Mouse (Mus musculus): Measurements from ENCODE around the gene Cdhr3. TPM values are rescaled to one million over a fixed set of nuclear protein-coding genes. Genes with fewer than 3 reads are reported as not detected.

Cdhr3 gene
- 0.17 TPM in 1 of 2 replicates, not detected in the other for polyA plus RNA-seq (2014; fragmentation: Nextera tagmentation; extraction: Ambion mirVana)

DNA sequence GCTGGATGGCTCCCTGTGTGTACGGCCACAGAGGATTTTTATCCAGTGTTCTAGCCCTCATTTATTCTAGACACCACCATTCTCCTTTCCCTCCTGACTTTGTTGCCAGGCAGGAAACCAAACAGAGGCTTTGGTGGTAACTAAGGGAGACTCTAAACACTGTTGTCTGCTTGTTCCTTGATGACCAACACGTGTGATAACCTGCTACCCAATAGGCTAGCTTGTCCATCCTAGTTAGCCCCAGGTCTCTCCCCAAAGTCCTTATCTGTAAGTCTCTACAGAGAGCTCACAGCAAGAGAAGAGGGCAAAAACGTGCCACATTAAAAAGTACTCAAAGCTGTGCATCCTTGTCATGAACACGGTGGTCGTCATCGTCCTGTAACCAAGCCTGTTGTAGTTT, at the start of gene Cdhr3:
Gene Cdhr3, minus strand, starts transcription at position 101 of the 400 bp plus-strand sequence.
- 75% methylated on average over 6 of the region's 6 CpGs for WGBS

DNA sequence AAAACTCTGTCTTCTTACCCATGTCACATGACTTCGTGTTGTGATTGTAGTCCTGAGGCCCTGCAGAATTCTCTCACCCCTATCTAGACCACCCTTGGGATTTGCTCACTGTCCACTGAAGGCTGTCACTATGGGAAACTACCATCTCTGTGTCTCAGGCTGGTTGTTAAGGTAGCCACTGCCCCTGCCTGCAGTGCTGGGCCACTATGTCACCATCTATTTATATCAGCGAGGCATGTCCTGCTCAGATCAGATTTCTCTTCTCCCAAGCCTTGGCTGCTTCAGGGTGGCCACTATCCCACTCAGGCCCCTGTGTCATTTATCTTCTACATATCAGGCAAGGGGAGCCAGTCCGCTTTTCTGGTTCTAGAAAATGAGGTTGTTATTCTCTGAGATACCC, 46.4 kb upstream of the Cdhr3 start:
- no peak overlapping the region for H3K4me2 ChIP-seq (ENCODE audit: low read depth)
- H3K9ac ChIP-seq (ENCODE audit: low read length): no peak overlapping the region
- ATAC-seq (ENCODE audit: insufficient read depth, low FRiP score, low TSS enrichment) (no peak), DNase-seq (ENCODE audit: low spot score) (no peak)
- no peak overlapping the region for H3K4me3 ChIP-seq (ENCODE audit: low read depth, low read length)
- H3K27me3 ChIP-seq (ENCODE audit: control insufficient read depth, insufficient read depth, low read length): no peaks in the 10 kb centered on the region
- no peaks in the 10 kb centered on the region for H3K4me1 ChIP-seq (ENCODE audit: control insufficient read depth, insufficient read depth, low read length)
- 77% methylated on average over 3 of the region's 3 CpGs for WGBS
- no peak overlapping the region for H3K27ac ChIP-seq (ENCODE audit: low read depth, low read length)
- H3K9me3 ChIP-seq (ENCODE audit: control insufficient read depth, low read length): no peaks in the 10 kb centered on the region
- H3K36me3 ChIP-seq (ENCODE audit: control insufficient read depth, insufficient read depth, low read length): no peaks in the 10 kb centered on the region

More for the DNA sequence above, at the start of gene Cdhr3:
- Histone ChIP-seq H3K4me2 (ENCODE audit: low read depth) (no peak within 1 kb of the TSS), H3K9ac (ENCODE audit: low read length) (no peak within 1 kb of the TSS), H3K36me3 (ENCODE audit: control insufficient read depth, insufficient read depth, low read length) (no peaks in the 10 kb centered on the region), H3K4me3 (ENCODE audit: low read depth, low read length) (no peak within 1 kb of the TSS), H3K27me3 (ENCODE audit: control insufficient read depth, insufficient read depth, low read length) (no peaks in the 10 kb centered on the region), H3K27ac (ENCODE audit: low read depth, low read length) (no peak within 1 kb of the TSS), H3K9me3 (ENCODE audit: control insufficient read depth, low read length) (no peaks in the 10 kb centered on the region), H3K4me1 (ENCODE audit: control insufficient read depth, insufficient read depth, low read length) (no peaks in the 10 kb centered on the region)
- no peak for ATAC-seq (ENCODE audit: insufficient read depth, low FRiP score, low TSS enrichment)
- no peak for DNase-seq (ENCODE audit: low spot score)

DNA sequence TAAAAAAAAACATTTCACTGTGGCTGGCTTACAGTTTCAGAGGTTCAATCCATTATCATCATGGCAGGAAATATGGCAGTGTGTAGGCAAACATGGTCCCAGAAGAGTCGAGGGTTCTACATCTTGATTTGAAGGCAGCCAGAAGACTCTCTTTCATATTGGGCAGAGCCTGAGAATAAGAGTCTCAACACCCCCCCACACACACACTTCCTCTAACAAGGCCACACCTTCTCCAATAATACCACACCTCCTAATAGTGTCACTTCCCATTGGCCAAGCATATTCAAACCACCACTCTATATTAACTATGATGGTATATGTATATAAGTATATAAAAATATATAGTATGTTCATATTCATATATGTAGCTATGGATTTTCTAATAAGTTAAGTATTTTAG, 45.2 kb upstream of the Cdhr3 start:
- 83% methylated on average over 1 of the region's 1 CpGs for WGBS
- H3K9ac ChIP-seq (ENCODE audit: low read length): no peak overlapping the region

DNA sequence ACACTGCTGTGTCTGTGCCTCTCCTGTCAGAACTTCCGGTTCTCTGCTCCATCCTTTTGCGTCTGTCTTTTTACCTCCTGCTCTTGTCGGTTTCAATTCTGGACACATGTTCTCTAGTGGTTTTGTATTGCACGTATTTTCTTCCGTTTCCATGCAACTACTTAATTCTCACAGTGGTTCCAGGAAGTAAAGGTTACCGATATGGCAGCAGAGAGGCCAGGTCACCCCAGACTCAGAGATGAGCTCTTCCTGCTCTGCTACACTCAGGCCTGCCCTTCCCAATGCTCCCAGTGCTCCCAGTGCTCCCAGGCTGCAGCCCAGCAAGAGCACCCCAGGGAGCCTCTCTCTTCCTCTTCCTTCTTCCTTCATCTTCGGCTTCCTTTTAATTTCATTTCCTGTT, 39.1 kb upstream of the Cdhr3 start:
- Histone ChIP-seq H3K9ac (ENCODE audit: low read length) (no peak overlapping the region), H3K4me2 (ENCODE audit: low read depth) (no peak overlapping the region), H3K4me1 (ENCODE audit: control insufficient read depth, insufficient read depth, low read length) (no peaks in the 10 kb centered on the region), H3K27me3 (ENCODE audit: control insufficient read depth, insufficient read depth, low read length) (no peaks in the 10 kb centered on the region), H3K9me3 (ENCODE audit: control insufficient read depth, low read length) (no peaks in the 10 kb centered on the region), H3K36me3 (ENCODE audit: control insufficient read depth, insufficient read depth, low read length) (no peaks in the 10 kb centered on the region), H3K27ac (ENCODE audit: low read depth, low read length) (no peak overlapping the region), H3K4me3 (ENCODE audit: low read depth, low read length) (no peak overlapping the region)
- WGBS: 80% methylated on average over 7 of the region's 7 CpGs
- DNase-seq (ENCODE audit: low spot score) (no peak), ATAC-seq (ENCODE audit: insufficient read depth, low FRiP score, low TSS enrichment) (no peak)

More for the DNA sequence above, 45.2 kb upstream of the Cdhr3 start:
- H3K9me3 ChIP-seq (ENCODE audit: control insufficient read depth, low read length): no peaks in the 10 kb centered on the region
- ATAC-seq (ENCODE audit: insufficient read depth, low FRiP score, low TSS enrichment): no peak
- no peak for DNase-seq (ENCODE audit: low spot score)
- H3K4me1 ChIP-seq (ENCODE audit: control insufficient read depth, insufficient read depth, low read length): no peaks in the 10 kb centered on the region
- no peaks in the 10 kb centered on the region for H3K36me3 ChIP-seq (ENCODE audit: control insufficient read depth, insufficient read depth, low read length)
- H3K4me3 ChIP-seq (ENCODE audit: low read depth, low read length): no peak overlapping the region
- H3K27me3 ChIP-seq (ENCODE audit: control insufficient read depth, insufficient read depth, low read length): no peaks in the 10 kb centered on the region
- no peak overlapping the region for H3K27ac ChIP-seq (ENCODE audit: low read depth, low read length)
- no peak overlapping the region for H3K4me2 ChIP-seq (ENCODE audit: low read depth)

DNA sequence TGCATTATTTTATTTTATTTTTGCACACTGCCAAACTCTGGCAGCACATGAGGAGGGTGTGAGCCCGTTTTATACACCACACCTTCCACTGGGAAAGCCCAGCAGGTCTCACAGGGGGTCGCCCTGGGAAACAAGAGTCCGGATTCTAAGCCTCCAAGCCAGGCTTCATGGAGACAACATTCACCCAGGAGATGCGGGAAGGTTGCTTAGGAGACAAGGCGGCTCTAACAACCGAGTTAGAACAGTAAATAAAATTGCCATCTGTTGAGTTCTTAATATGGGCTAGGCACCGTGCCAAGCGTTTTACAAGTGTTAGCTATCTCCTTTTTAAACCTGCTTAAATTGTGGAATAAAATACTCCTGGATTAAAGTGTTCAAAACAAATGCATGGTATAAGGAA, 37.7 kb upstream of the Cdhr3 start:
- no peak overlapping the region for H3K4me2 ChIP-seq (ENCODE audit: low read depth)
- no peak for DNase-seq (ENCODE audit: low spot score)
- 54% methylated on average over 8 of the region's 8 CpGs for WGBS
- H3K27me3 ChIP-seq (ENCODE audit: control insufficient read depth, insufficient read depth, low read length): no peaks in the 10 kb centered on the region
- H3K27ac ChIP-seq (ENCODE audit: low read depth, low read length): no peak overlapping the region
- H3K4me3 ChIP-seq (ENCODE audit: low read depth, low read length): no peak overlapping the region
- ATAC-seq (ENCODE audit: insufficient read depth, low FRiP score, low TSS enrichment): no peak
- no peaks in the 10 kb centered on the region for H3K36me3 ChIP-seq (ENCODE audit: control insufficient read depth, insufficient read depth, low read length)
- no peak overlapping the region for H3K9ac ChIP-seq (ENCODE audit: low read length)
- H3K9me3 ChIP-seq (ENCODE audit: control insufficient read depth, low read length): no peaks in the 10 kb centered on the region
- H3K4me1 ChIP-seq (ENCODE audit: control insufficient read depth, insufficient read depth, low read length): no peaks in the 10 kb centered on the region

DNA sequence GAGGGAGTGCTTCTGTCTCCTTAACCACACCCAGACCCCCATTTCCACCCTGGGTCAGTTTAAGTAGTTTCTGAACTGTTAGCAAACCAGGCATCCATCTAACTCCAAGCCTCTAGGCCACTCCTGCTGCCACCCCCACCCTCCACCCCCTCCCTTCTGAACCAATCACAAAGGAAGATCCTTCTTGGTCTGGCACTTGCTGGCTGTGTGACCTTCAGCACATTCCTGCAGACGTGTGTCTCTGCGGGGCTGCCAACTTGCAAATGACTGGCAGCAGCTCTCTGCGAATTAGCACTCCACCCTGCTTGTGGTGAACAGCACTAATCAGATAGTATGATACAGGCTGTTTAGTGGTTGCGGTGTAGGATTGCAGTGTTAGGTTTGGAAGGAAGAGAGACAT, 36.7 kb upstream of the Cdhr3 start:
- Histone ChIP-seq H3K27ac (ENCODE audit: low read depth, low read length) (no peak overlapping the region), H3K36me3 (ENCODE audit: control insufficient read depth, insufficient read depth, low read length) (no peaks in the 10 kb centered on the region), H3K4me1 (ENCODE audit: control insufficient read depth, insufficient read depth, low read length) (no peaks in the 10 kb centered on the region), H3K9ac (ENCODE audit: low read length) (no peak overlapping the region), H3K4me2 (ENCODE audit: low read depth) (no peak overlapping the region), H3K9me3 (ENCODE audit: control insufficient read depth, low read length) (no peaks in the 10 kb centered on the region), H3K27me3 (ENCODE audit: control insufficient read depth, insufficient read depth, low read length) (no peaks in the 10 kb centered on the region), H3K4me3 (ENCODE audit: low read depth, low read length) (no peak overlapping the region)
- 25% methylated on average over 4 of the region's 4 CpGs for WGBS
- DNase-seq (ENCODE audit: low spot score): no peak
- ATAC-seq (ENCODE audit: insufficient read depth, low FRiP score, low TSS enrichment): no peak

DNA sequence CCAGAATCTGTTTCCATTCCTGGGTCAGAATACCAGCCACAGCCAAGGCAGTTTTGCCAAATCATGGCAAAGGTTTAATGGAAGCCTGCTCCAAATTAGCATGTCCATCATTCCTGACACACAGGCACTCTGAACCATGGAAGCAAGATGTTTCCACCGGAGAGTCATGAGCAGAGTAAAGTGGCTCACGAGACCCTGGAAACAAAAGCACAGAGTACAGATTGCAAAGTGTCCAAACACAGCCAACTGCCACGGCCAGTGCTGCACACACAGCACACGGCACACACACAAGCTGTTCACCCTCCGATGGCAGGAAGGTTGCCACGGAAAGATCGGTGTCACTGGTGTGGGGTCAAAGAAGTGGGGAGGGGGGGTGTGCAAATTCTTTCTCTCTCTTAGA, 36.0 kb upstream of the Cdhr3 start:
- WGBS: 71% methylated on average over 7 of the region's 7 CpGs

DNA sequence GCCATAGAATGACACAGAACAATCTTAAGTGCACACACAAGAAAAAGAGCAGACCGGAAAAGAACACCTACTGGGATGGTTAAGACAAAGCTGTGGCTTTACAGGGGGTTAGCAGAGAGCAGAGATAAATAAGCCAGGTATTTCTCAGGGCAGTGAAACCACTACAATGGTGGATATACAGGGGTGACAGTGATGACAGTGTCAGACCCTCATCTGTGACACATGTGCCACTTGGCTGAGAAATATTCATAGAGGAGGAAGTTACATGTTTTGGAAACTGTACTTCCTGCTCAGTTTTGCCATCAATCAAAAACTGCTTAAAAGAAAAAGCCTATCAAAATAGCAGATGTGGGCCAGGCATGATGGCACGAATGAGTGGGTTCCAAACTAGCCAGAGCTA, 35.4 kb upstream of the Cdhr3 start:
- no peak for DNase-seq (ENCODE audit: low spot score)
- 80% methylated on average over 2 of the region's 2 CpGs for WGBS
- no peak overlapping the region for H3K4me3 ChIP-seq (ENCODE audit: low read depth, low read length)

More for the DNA sequence above, 36.0 kb upstream of the Cdhr3 start:
- Histone ChIP-seq H3K9ac (ENCODE audit: low read length) (no peak overlapping the region), H3K4me3 (ENCODE audit: low read depth, low read length) (no peak overlapping the region), H3K36me3 (ENCODE audit: control insufficient read depth, insufficient read depth, low read length) (no peaks in the 10 kb centered on the region), H3K27ac (ENCODE audit: low read depth, low read length) (no peak overlapping the region), H3K27me3 (ENCODE audit: control insufficient read depth, insufficient read depth, low read length) (no peaks in the 10 kb centered on the region), H3K4me1 (ENCODE audit: control insufficient read depth, insufficient read depth, low read length) (no peaks in the 10 kb centered on the region), H3K9me3 (ENCODE audit: control insufficient read depth, low read length) (no peaks in the 10 kb centered on the region), H3K4me2 (ENCODE audit: low read depth) (no peak overlapping the region)
- no peak for DNase-seq (ENCODE audit: low spot score)
- no peak for ATAC-seq (ENCODE audit: insufficient read depth, low FRiP score, low TSS enrichment)

DNA sequence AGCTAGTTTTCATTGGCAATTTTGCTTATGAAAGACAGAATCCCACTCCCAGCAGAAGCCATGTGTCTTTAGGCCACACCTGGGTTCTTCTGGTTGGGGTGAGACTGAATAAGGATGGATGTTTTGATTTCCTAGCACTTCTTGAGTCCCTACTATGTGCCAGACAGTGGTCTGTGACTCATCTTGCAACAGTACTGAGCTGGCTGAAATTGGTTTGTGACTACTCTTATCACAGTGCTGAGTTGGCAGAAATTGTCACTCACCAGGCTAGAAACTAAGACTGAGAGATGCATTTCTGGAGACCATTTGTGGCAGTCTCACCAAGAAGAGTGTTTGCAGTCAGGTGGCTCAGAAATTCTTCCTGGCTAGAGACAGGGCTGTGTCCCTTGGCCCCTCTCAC, 33.6 kb upstream of the Cdhr3 start:
- Histone ChIP-seq H3K9ac (ENCODE audit: low read length) (no peak overlapping the region), H3K9me3 (ENCODE audit: control insufficient read depth, low read length) (no peaks in the 10 kb centered on the region)
- no peak for ATAC-seq (ENCODE audit: insufficient read depth, low FRiP score, low TSS enrichment)

More for the DNA sequence above, 35.4 kb upstream of the Cdhr3 start:
- Histone ChIP-seq H3K9ac (ENCODE audit: low read length) (no peak overlapping the region), H3K27me3 (ENCODE audit: control insufficient read depth, insufficient read depth, low read length) (no peaks in the 10 kb centered on the region), H3K36me3 (ENCODE audit: control insufficient read depth, insufficient read depth, low read length) (no peaks in the 10 kb centered on the region), H3K4me2 (ENCODE audit: low read depth) (no peak overlapping the region), H3K27ac (ENCODE audit: low read depth, low read length) (no peak overlapping the region), H3K9me3 (ENCODE audit: control insufficient read depth, low read length) (no peaks in the 10 kb centered on the region), H3K4me1 (ENCODE audit: control insufficient read depth, insufficient read depth, low read length) (no peaks in the 10 kb centered on the region)
- ATAC-seq (ENCODE audit: insufficient read depth, low FRiP score, low TSS enrichment): no peak

More for the DNA sequence above, 33.6 kb upstream of the Cdhr3 start:
- H3K36me3 ChIP-seq (ENCODE audit: control insufficient read depth, insufficient read depth, low read length): no peaks in the 10 kb centered on the region
- H3K4me2 ChIP-seq (ENCODE audit: low read depth): no peak overlapping the region
- no peak for DNase-seq (ENCODE audit: low spot score)
- H3K27me3 ChIP-seq (ENCODE audit: control insufficient read depth, insufficient read depth, low read length): no peaks in the 10 kb centered on the region
- no peak overlapping the region for H3K4me3 ChIP-seq (ENCODE audit: low read depth, low read length)
- no peaks in the 10 kb centered on the region for H3K4me1 ChIP-seq (ENCODE audit: control insufficient read depth, insufficient read depth, low read length)
- no peak overlapping the region for H3K27ac ChIP-seq (ENCODE audit: low read depth, low read length)

All from neural tube, embryonic 11.5 days (tissue).